Mouse (Mus musculus) neutrophil, adult 65 days (primary cell): ENCODE measurements around the gene Krcc1. TPM values are rescaled to one million over a fixed set of nuclear protein-coding genes. Genes with fewer than 3 reads are reported as not detected.

Experiments used
- total RNA-seq: library from RNA; stranded (reverse); gene quantifications from 2 replicates; pipeline ENCODE4 v1.2.4, GENCODE M21; 2023

Gene Krcc1
- total RNA-seq, result 25.8 and 28.8 TPM in 2 replicates

GRCm38 (mm10) chr6:71271389-71272315 lies at the start of gene Krcc1:
Gene Krcc1, plus strand, starts transcription at chr6:71271677.

GRCm38 (mm10) chr6:71321826-71322283 lies 50.4 kb downstream of the Krcc1 start, which contains the start of gene Smyd1:
Gene Smyd1, minus strand, starts transcription at chr6:71322233.

GRCm38 (mm10) chr6:71322491-71322921 lies 51.0 kb downstream of the Krcc1 start, which contains the start of gene Cd8b1:
Gene Cd8b1, plus strand, starts transcription at chr6:71322788.

Other genes with a start within 250 kb of the Krcc1 start
- not detected in 2 replicates for gene Thnsl2, start 127.2 kb upstream of the Krcc1 start, total RNA-seq
- gene Fabp1, start 71.8 kb upstream of the Krcc1 start, total RNA-seq, result not detected in 2 replicates
- gene Smyd1, start 50.6 kb downstream of the Krcc1 start, total RNA-seq, result 0.25 TPM in 1 of 2 replicates, not detected in the other
- 0.32 TPM in 1 of 2 replicates, not detected in the other for gene Cd8b1, start 51.1 kb downstream of the Krcc1 start, total RNA-seq
- not detected in 2 replicates for gene Cd8a, start 101.8 kb downstream of the Krcc1 start, total RNA-seq
- 41.3 and 59.6 TPM in 2 replicates for gene Rmnd5a, start 169.0 kb downstream of the Krcc1 start, total RNA-seq
- 19.9 and 24.9 TPM in 2 replicates for gene Rnf103, start 222.2 kb downstream of the Krcc1 start, total RNA-seq